Mouse (Mus musculus) intestine, embryonic 14.5 days (tissue): ENCODE results near the gene Rad51d. TPM values are rescaled to one million over a fixed set of nuclear protein-coding genes. Genes with fewer than 3 reads are reported as not detected.

Experiments used
- ATAC-seq: fragments of 200-750 bp; cut with Nextera tagmentation; replicated peaks from 2 replicates; pipeline ENCODE4 v1.8.0; 2017; ENCODE audit warnings: low read depth, moderate number of reproducible peaks, moderate TSS enrichment, moderate library complexity; ENCODE audit not compliant: low FRiP score, low TSS enrichment
- DNase-seq: peaks from one replicate; pipeline ENCODE4 v3.0.0-alpha.2; 2018; ENCODE audit warnings: low spot score
- H3K27ac ChIP-seq: fragments of 300-500 bp; sonication (generic); 2 replicates; pipeline ENCODE4 v1.5.1; 2014; ENCODE audit warnings: low read depth, mild to moderate bottlenecking, control low read depth
- H3K27me3 ChIP-seq: fragments of 300-500 bp; sonication (generic); replicated peaks from 2 replicates; pipeline ENCODE4 v1.6.1; 2014; ENCODE audit warnings: low read length, control low read depth; ENCODE audit not compliant: control insufficient read depth, insufficient read depth
- H3K36me3 ChIP-seq: fragments of 300-500 bp; sonication (generic); 2 replicates; pipeline ENCODE4 v1.6.1; 2014; ENCODE audit warnings: low read length, control low read depth; ENCODE audit not compliant: control insufficient read depth, insufficient read depth
- H3K4me1 ChIP-seq: fragments of 300-500 bp; sonication (generic); replicated peaks from 2 replicates; pipeline ENCODE4 v1.6.1; 2014; ENCODE audit warnings: low read length, control low read depth, mixed read lengths; ENCODE audit not compliant: control insufficient read depth, insufficient read depth
- H3K4me2 ChIP-seq: fragments of 300-500 bp; sonication (generic); 2 replicates; pipeline ENCODE4 v1.6.1; 2014; ENCODE audit warnings: low read length
- H3K4me3 ChIP-seq: fragments of 300-500 bp; sonication (generic); 2 replicates; pipeline ENCODE4 v1.5.1; 2014; ENCODE audit warnings: low read depth, low read length, control low read depth, mixed read lengths
- H3K9ac ChIP-seq: fragments of 300-500 bp; sonication (generic); 2 replicates; pipeline ENCODE4 v1.6.1; 2014; ENCODE audit warnings: mild to moderate bottlenecking, low read length
- H3K9me3 ChIP-seq: fragments of 300-500 bp; sonication (generic); 2 replicates; pipeline ENCODE4 v1.6.1; 2016; ENCODE audit warnings: low read length, control low read depth; ENCODE audit not compliant: control insufficient read depth
- WGBS: fragments of 180-500 bp; shearing (Covaris S2); extraction: QIAGEN DNeasy Blood & Tissue Kit; methylation state at CpG from one replicate; pipeline ENCODE4 v1.1.7; 2014; 5-methylcytosine and 5-hydroxymethylcytosine counted together
- polyA plus RNA-seq: library from polyadenylated mRNA; unstranded; fragments of >200 nt; fragmentation: Nextera tagmentation; extraction: Ambion mirVana; gene quantifications from 2 replicates; pipeline ENCODE4 v1.2.1, GENCODE M21; 2014

The Rad51d gene
- polyA plus RNA-seq, 1 experiment from 2014 or later, result 14.7 TPM

GRCm38 (mm10) chr11:82866850-82867564, 23.4 kb downstream of the Rad51d start:
- DNase-seq, result no peak
- Histone ChIP-seq H3K4me3 (no peak overlapping the region), H3K4me2 (no peak overlapping the region), H3K27me3 (no peaks in the 10 kb centered on the region), H3K36me3 (no peaks in the 10 kb centered on the region), H3K4me1 (peaks cover 6% of the 10 kb centered on the region; the same call in 1 of the 2 replicates), H3K9ac (no peak overlapping the region), H3K27ac (no peak overlapping the region), H3K9me3 (no peaks in the 10 kb centered on the region)
- 29% methylated on average over 7 of the region's 7 CpGs for WGBS
- ATAC-seq, result no peak

- DNase-seq (no peak), ATAC-seq (no peak)
- Histone ChIP-seq H3K27ac (no peak overlapping the region), H3K4me1 (peaks cover 9% of the 10 kb centered on the region; the same call in 1 of the 2 replicates), H3K27me3 (no peaks in the 10 kb centered on the region), H3K9me3 (no peaks in the 10 kb centered on the region), H3K4me2 (no peak overlapping the region), H3K36me3 (no peaks in the 10 kb centered on the region), H3K4me3 (no peak overlapping the region), H3K9ac (no peak overlapping the region)
- WGBS, result 80% methylated on average over 10 of the region's 10 CpGs
Observed at GRCm38 (mm10) chr11:82865957-82866356, 24.5 kb downstream of the Rad51d start.

- H3K4me2 ChIP-seq, result no peak overlapping the region
- no peaks in the 10 kb centered on the region for H3K36me3 ChIP-seq
- no peak overlapping the region for H3K4me3 ChIP-seq
- 49% methylated on average over 4 of the region's 4 CpGs for WGBS
- no peak overlapping the region for H3K27ac ChIP-seq
- ATAC-seq, result 0 out of 2 replicates have a peak, but pooled peaks have one; percentile 43
- DNase-seq, result no peak
- no peaks in the 10 kb centered on the region for H3K27me3 ChIP-seq
- H3K9me3 ChIP-seq, result no peaks in the 10 kb centered on the region
- H3K4me1 ChIP-seq, result 0 out of 2 replicates have a peak, but pooled peaks cover 3% of the 10 kb centered on the region
- no peak overlapping the region for H3K9ac ChIP-seq
Observed at GRCm38 (mm10) chr11:82863488-82863931, 26.9 kb downstream of the Rad51d start.

GRCm38 (mm10) chr11:82863059-82863458, 27.4 kb downstream of the Rad51d start:
- H3K27me3 ChIP-seq, result no peaks in the 10 kb centered on the region
- H3K9ac ChIP-seq, result no peak overlapping the region
- H3K9me3 ChIP-seq, result no peaks in the 10 kb centered on the region
- no peaks in the 10 kb centered on the region for H3K36me3 ChIP-seq
- DNase-seq (no peak), ATAC-seq (no peak)
- H3K4me1 ChIP-seq, result 0 out of 2 replicates have a peak, but pooled peaks cover 3% of the 10 kb centered on the region
- no peak overlapping the region for H3K27ac ChIP-seq
- no peak overlapping the region for H3K4me2 ChIP-seq
- WGBS, result 78% methylated on average over 2 of the region's 2 CpGs
- no peak overlapping the region for H3K4me3 ChIP-seq

GRCm38 (mm10) chr11:82862638-82863037, 27.8 kb downstream of the Rad51d start:
- H3K27ac ChIP-seq, result no peak overlapping the region
- no peak overlapping the region for H3K4me3 ChIP-seq
- no peaks in the 10 kb centered on the region for H3K9me3 ChIP-seq
- H3K4me2 ChIP-seq, result no peak overlapping the region
- no peaks in the 10 kb centered on the region for H3K27me3 ChIP-seq
- DNase-seq (no peak), ATAC-seq (no peak)
- no peak overlapping the region for H3K9ac ChIP-seq
- H3K4me1 ChIP-seq, result 0 out of 2 replicates have a peak, but pooled peaks cover 3% of the 10 kb centered on the region
- no peaks in the 10 kb centered on the region for H3K36me3 ChIP-seq
- 88% methylated on average over 9 of the region's 9 CpGs for WGBS

- no peak overlapping the region for H3K9ac ChIP-seq
- H3K27ac ChIP-seq, result no peak overlapping the region
- no peaks in the 10 kb centered on the region for H3K9me3 ChIP-seq
- 67% methylated on average over 8 of the region's 8 CpGs for WGBS
- H3K36me3 ChIP-seq, result no peaks in the 10 kb centered on the region
- DNase-seq (no peak), ATAC-seq (no peak)
- 0 out of 2 replicates have a peak, but pooled peaks cover 3% of the 10 kb centered on the region for H3K4me1 ChIP-seq
- H3K4me2 ChIP-seq, result no peak overlapping the region
- no peak overlapping the region for H3K4me3 ChIP-seq
- no peaks in the 10 kb centered on the region for H3K27me3 ChIP-seq
Observed at GRCm38 (mm10) chr11:82861558-82861957, 28.9 kb downstream of the Rad51d start.

GRCm38 (mm10) chr11:82860759-82861158, 29.7 kb downstream of the Rad51d start:
- no peak overlapping the region for H3K4me3 ChIP-seq
- H3K27me3 ChIP-seq, result no peaks in the 10 kb centered on the region
- no peaks in the 10 kb centered on the region for H3K36me3 ChIP-seq
- no peaks in the 10 kb centered on the region for H3K9me3 ChIP-seq
- no peak overlapping the region for H3K9ac ChIP-seq
- DNase-seq (no peak), ATAC-seq (no peak)
- 87% methylated on average over 6 of the region's 6 CpGs for WGBS
- no peak overlapping the region for H3K27ac ChIP-seq
- no peak overlapping the region for H3K4me2 ChIP-seq
- H3K4me1 ChIP-seq, result 0 out of 2 replicates have a peak, but pooled peaks cover 3% of the 10 kb centered on the region

GRCm38 (mm10) chr11:82857307-82857848, 33.0 kb downstream of the Rad51d start:
- Histone ChIP-seq H3K27ac (no peak overlapping the region), H3K4me1 (0 out of 2 replicates have a peak, but pooled peaks cover 3% of the 10 kb centered on the region), H3K4me2 (no peak overlapping the region), H3K4me3 (no peak overlapping the region), H3K9me3 (no peaks in the 10 kb centered on the region), H3K27me3 (no peaks in the 10 kb centered on the region), H3K36me3 (no peaks in the 10 kb centered on the region), H3K9ac (no peak overlapping the region)
- no peak for ATAC-seq
- WGBS, result 78% methylated on average over 13 of the region's 13 CpGs
- DNase-seq, result no peak
